Mouse (Mus musculus) CH12.LX (cell line): ENCODE results near the gene Gipc2.

Experiments
- CTCF ChIP-seq, 2 experiments: IDR thresholded peaks in 1 of 2; conservative IDR thresholded peaks in 1 of 2; 2 replicates each; pipeline ENCODE4 v1.5.1; 2011 to 2012; ENCODE audit warnings: low read depth in 2 of 2, low read length in 2 of 2, improper control_type of control experiment in 1 of 2, inconsistent platforms in 1 of 2, mild to moderate bottlenecking in 1 of 2, moderate library complexity in 1 of 2
- NELFE ChIP-seq: IDR thresholded peaks from 2 replicates; pipeline ENCODE4 v1.6.1; 2011; ENCODE audit warnings: low read depth, low read length, improper control_type of control experiment
- POLR2A ChIP-seq: IDR thresholded peaks from 2 replicates; pipeline ENCODE4 v1.6.1; 2011; ENCODE audit warnings: low read depth, mild to moderate bottlenecking, improper control_type of control experiment, low read length
- RCOR1 ChIP-seq: conservative IDR thresholded peaks from 2 replicates; pipeline ENCODE4 v1.6.1; 2012; ENCODE audit warnings: low read depth, mild to moderate bottlenecking, inconsistent platforms, low read length, improper control_type of control experiment

DNA sequence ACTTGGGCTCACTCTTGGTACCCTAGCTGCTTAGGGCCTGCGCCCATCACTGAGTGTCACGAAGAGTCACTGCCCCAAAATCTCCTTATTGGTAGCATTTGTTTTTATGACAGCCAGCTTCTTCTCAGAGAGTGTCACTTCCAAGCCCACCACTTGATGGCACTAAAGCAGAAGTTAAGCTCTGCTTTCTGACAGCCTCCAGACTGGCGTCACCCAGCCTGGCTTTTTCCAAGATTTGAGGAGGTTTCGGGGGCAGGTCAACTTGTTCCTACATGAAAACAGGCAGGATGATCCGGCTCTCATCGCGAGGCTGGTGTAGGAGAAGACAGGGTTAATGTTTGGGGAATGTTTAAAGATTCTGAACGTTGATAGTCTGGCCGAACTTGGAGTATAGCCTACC lies 54.9 kb downstream of the Gipc2 start:
- TF ChIP-seq POLR2A (no peak), CTCF (conservative IDR thresholded peaks at IDR 0.05 in 1 of 2, IDR thresholded peaks at IDR 0.05 in 1 of 2; ENCODE audit: low read depth in 2 of 2, low read length in 2 of 2) (peak; percentile 73 to 99), NELFE (no peak; the same call in 1 of the 2 replicates), RCOR1 (no peak)
